Mouse (Mus musculus) E14TG2a.4 (cell line): ENCODE results near the gene Mpo.

Experiments used
- CTCF ChIP-seq: conservative IDR thresholded peaks from 2 replicates; pipeline ENCODE4 v1.5.1; 2014; ENCODE audit warnings: low read length
- NANOG ChIP-seq: IDR thresholded peaks from 2 replicates; pipeline ENCODE4 v1.6.1; 2014; ENCODE audit warnings: borderline replicate concordance, low read length, mixed read lengths
- POU5F1 ChIP-seq: IDR thresholded peaks from 2 replicates; pipeline ENCODE4 v1.6.1; 2014; ENCODE audit warnings: low read length, borderline replicate concordance

- TF ChIP-seq CTCF (no peak), POU5F1 (no peak), NANOG (no peak)
Observed at GRCm38 (mm10) chr11:87817443-87817773, 24.0 kb downstream of the Mpo start.
